Mouse (Mus musculus) small intestine, adult 2 months (tissue): Measurements from ENCODE around the gene Speg.

Source experiments
- CTCF ChIP-seq: fragments of 200-500 bp; IDR thresholded peaks from 2 replicates; pipeline ENCODE4 v1.5.1; 2012; ENCODE audit warnings: low read depth, mild to moderate bottlenecking, control low read depth, inconsistent platforms, low read length, moderate library complexity, mixed read lengths; ENCODE audit not compliant: insufficient replicate concordance, insufficient read length; ENCODE audit errors: extremely low read depth
- POLR2A ChIP-seq: fragments of 200-500 bp; IDR thresholded peaks from 2 replicates; pipeline ENCODE4 v1.6.1; 2012; ENCODE audit warnings: low read depth, mild to moderate bottlenecking, control low read depth, inconsistent platforms, low read length, moderate library complexity

DNA sequence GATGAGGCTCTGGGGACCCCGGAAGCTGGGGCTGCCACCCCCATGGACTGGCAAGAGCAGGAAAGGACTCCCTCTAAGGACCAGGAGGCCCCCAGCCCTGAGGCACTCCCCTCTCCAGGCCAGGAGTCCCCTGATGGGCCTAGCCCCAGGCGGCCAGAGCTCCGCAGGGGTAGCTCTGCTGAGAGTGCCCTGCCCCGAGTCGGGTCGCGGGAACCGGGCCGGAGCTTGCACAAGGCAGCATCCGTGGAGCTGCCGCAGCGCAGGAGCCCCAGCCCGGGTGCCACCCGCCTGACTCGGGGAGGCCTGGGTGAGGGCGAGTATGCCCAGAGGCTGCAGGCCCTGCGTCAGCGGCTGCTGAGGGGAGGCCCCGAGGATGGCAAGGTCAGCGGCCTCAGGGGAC, 46.7 kb downstream of the Speg start:
- TF ChIP-seq POLR2A (no peak), CTCF (no peak)
